Mouse (Mus musculus) hindbrain, postnatal 0 days (tissue): ENCODE results near the gene Khnyn. TPM values are rescaled to one million over a fixed set of nuclear protein-coding genes. Genes with fewer than 3 reads are reported as not detected.
A peak's percentile ranks its signal among the peaks of the same experiment; 100 is the strongest.

Experiments
- ATAC-seq: fragments of 200-750 bp; cut with Nextera tagmentation; 2 replicates; pipeline ENCODE4 v1.8.0; 2017; ENCODE audit warnings: mild to moderate bottlenecking, moderate TSS enrichment, moderate library complexity
- DNase-seq: peaks from one replicate; pipeline ENCODE4 v3.0.0-alpha.2; 2015; ENCODE audit warnings: low spot score
- H3K27ac ChIP-seq: fragments of 300-500 bp; sonication (generic); 2 replicates; pipeline ENCODE4 v1.5.1; 2014; ENCODE audit warnings: mild to moderate bottlenecking
- H3K27me3 ChIP-seq: fragments of 300-500 bp; sonication (generic); 2 replicates; pipeline ENCODE4 v1.6.1; 2014; ENCODE audit warnings: low read length, mixed read lengths; ENCODE audit not compliant: insufficient read depth
- H3K36me3 ChIP-seq: fragments of 300-500 bp; sonication (generic); 2 replicates; pipeline ENCODE4 v1.6.1; 2014; ENCODE audit warnings: low read length, mixed read lengths; ENCODE audit not compliant: insufficient read depth
- H3K4me1 ChIP-seq: fragments of 300-500 bp; sonication (generic); 2 replicates; pipeline ENCODE4 v1.6.1; 2014; ENCODE audit warnings: antibody characterized with exemption, low read length, mixed read lengths; ENCODE audit not compliant: insufficient read depth
- H3K4me2 ChIP-seq: fragments of 300-500 bp; sonication (generic); 2 replicates; pipeline ENCODE4 v1.6.1; 2014; ENCODE audit warnings: low read depth, mild to moderate bottlenecking, low read length, moderate library complexity, mixed read lengths
- H3K4me3 ChIP-seq: fragments of 300-500 bp; sonication (generic); 2 replicates; pipeline ENCODE4 v1.5.1; 2014; ENCODE audit warnings: low read length
- H3K9ac ChIP-seq: fragments of 300-500 bp; sonication (generic); replicated peaks from 2 replicates; pipeline ENCODE4 v1.6.1; 2014; ENCODE audit warnings: mild to moderate bottlenecking, low read length, moderate library complexity, mixed read lengths
- H3K9me3 ChIP-seq: fragments of 300-500 bp; sonication (generic); 2 replicates; pipeline ENCODE4 v1.6.1; 2016; ENCODE audit warnings: low read length, mixed read lengths
- CTCF ChIP-seq: IDR thresholded peaks from 2 replicates; pipeline ENCODE4 v1.5.1; 2016; ENCODE audit warnings: antibody characterized with exemption, control low read depth, low read depth
- WGBS: fragments of 180-500 bp; shearing (Covaris S2); extraction: QIAGEN DNeasy Blood & Tissue Kit; methylation state at CpG from one replicate; pipeline ENCODE4 v1.1.7; 2014; 5-methylcytosine and 5-hydroxymethylcytosine counted together
- polyA plus RNA-seq: library from polyadenylated mRNA; unstranded; fragments of >200 nt; fragmentation: Nextera tagmentation; extraction: Ambion mirVana; gene quantifications from 2 replicates; pipeline ENCODE4 v1.2.1, GENCODE M21; 2015
- total RNA-seq: library from RNA; depleted of rRNA; stranded (reverse); fragments of >200 nt; gene quantifications from 2 replicates; pipeline ENCODE4 v1.2.3, GENCODE M21; 2014

Gene Khnyn
- total and polyA plus RNA-seq, 2 experiments from 2014 or later = 7.1 to 17.9 TPM

DNA sequence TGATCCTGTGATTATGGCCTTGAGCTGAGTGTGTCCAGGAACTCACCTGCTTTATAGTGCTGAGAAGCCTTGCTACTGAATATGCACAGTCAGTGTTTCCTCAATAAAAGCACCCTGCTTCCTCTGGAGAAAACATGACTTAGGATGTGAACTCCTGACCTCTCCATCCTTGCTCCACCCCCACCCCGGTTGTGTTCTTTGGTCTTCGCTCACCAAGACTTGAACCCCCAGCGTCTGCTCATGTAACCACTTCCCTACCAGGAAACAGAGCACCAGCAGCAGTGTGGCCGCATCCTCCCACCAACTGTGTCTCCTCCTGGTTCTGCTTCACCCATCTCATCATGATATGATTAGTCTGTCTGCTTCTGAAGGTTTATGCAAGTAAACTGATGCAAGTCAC lies 28.7 kb downstream of the Khnyn start:
- DNase-seq = no peak
- no peaks in the 10 kb centered on the region for H3K4me1 ChIP-seq
- WGBS = 52% methylated on average over 4 of the region's 4 CpGs
- H3K27ac ChIP-seq = no peak overlapping the region
- TF ChIP-seq CTCF = no peak
- no peaks in the 10 kb centered on the region for H3K27me3 ChIP-seq
- no peak overlapping the region for H3K4me2 ChIP-seq
- H3K4me3 ChIP-seq = no peak overlapping the region
- no peaks in the 10 kb centered on the region for H3K36me3 ChIP-seq
- ATAC-seq = no peak
- no peak overlapping the region for H3K9ac ChIP-seq
- H3K9me3 ChIP-seq = no peaks in the 10 kb centered on the region

DNA sequence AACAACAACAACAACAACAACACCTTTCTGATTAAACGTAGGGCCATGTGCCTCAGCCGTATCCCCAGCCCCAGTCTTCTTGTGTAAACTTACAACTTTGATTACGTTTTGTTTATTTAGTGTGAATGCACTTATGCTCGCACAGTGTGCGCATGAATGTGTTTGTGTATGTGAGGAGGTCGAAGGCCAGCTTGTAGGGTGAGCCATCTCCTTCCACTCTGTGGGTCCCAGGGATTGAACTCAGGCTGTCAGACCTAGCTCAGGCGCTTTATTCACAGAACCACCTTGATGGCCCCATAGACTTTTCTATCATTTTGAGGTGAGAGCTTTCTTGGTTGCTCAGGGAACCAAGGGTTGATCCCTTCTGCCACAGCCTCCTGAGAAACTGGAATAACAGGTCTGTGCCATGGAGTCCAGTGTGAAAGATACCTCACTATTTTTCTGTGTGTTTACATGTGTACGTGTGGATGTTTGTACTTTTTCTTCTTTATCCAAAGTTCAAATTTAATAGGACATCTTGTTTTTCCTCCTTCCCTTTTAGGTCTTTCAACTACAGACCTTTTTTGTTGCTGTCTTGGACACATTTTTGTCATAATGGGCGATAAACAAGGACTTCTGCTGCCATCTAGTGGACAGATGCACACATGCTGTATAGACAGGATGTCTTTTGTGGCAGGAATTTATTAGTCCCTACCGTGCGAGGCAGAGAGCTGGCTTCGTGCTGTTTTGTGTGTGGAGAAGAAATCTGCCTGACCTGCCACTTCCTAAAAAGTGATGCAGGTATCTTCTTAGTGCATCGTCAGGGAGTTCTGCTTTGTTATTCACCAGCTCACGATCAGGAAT lies 33.7 kb downstream of the Khnyn start:
- Histone ChIP-seq H3K36me3 (no peaks in the 10 kb centered on the region), H3K9me3 (no peaks in the 10 kb centered on the region), H3K4me2 (peak overlapping the region; percentile 10; the same call in 1 of the 2 replicates), H3K9ac (peak overlapping the region; percentile 37; the same call in 1 of the 2 replicates), H3K4me1 (no peaks in the 10 kb centered on the region), H3K27ac (no peak overlapping the region), H3K27me3 (no peaks in the 10 kb centered on the region), H3K4me3 (no peak overlapping the region)
- TF ChIP-seq CTCF = peak; percentile 94
- ATAC-seq (peak; percentile 84), DNase-seq (peak; percentile 96)
- 39% methylated on average over 14 of the region's 14 CpGs for WGBS

DNA sequence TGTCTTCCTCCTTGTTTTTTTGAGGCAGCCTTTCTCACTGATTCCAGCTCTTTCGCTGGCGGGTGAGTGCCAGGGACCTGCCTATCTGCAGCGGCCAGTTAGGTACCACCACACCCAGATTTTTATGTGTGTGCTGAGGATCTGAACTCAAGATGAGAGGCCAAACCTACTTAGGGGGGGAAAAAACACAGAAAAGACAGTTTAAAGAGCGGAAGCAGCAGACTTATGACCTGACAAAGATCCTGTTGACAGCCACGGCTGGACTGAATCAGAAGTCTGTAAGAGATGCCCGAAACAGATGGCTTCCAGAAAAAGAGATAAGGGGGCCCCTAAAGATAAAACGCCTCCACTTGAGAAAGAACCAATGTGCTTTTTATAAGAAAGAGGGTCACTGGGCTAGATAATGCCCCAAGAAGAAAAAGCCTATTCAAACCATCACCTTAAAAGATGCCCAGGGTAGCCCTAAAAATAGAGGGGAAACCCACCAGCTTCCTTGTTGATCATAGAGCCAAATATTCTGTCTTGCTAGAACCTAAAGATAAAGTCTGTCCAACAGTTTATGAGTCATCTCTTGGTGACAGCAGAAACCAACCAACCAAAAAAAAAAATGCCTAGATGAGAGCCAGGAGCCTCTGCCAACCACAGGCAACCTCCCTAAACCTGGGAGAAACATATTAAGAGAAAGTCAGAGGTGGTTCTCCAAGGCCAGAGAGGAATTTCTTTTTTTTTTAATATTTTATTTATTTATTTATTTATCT lies 37.9 kb downstream of the Khnyn start:
- 86% methylated on average over 7 of the region's 7 CpGs for WGBS
- DNase-seq = no peak
- Histone ChIP-seq H3K27ac (no peak overlapping the region), H3K9me3 (no peaks in the 10 kb centered on the region), H3K9ac (no peak overlapping the region), H3K36me3 (no peaks in the 10 kb centered on the region), H3K27me3 (no peaks in the 10 kb centered on the region), H3K4me2 (no peak overlapping the region), H3K4me1 (no peaks in the 10 kb centered on the region), H3K4me3 (no peak overlapping the region)
- no peak for ATAC-seq
- no peak for TF ChIP-seq CTCF

DNA sequence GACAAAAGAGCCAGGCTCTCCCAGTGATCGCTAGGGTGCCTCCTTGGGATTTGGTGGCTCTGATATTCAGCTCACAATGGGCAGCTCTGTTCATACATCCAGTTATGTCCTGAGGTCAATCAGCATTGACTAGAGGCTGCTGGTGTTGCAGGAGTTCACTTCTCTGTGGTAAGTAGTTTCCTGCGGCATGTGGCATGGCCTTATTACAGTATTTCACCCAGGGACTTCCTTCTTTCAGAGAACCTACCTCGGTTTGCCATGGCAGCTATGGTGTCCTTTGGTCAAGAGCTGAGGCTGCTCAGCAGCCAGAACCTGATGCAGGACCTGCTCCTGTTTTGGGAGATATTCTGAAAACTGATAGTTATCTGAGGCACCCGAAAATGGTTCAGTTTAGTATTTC lies 42.1 kb downstream of the Khnyn start:
- no peak overlapping the region for H3K4me2 ChIP-seq
- DNase-seq (no peak), ATAC-seq (no peak)
- no peak overlapping the region for H3K9ac ChIP-seq
- no peak for TF ChIP-seq CTCF
- H3K36me3 ChIP-seq = no peaks in the 10 kb centered on the region
- no peak overlapping the region for H3K27ac ChIP-seq
- no peaks in the 10 kb centered on the region for H3K4me1 ChIP-seq
- H3K9me3 ChIP-seq = no peaks in the 10 kb centered on the region
- whole genome bisulfite sequencing = 86% methylated on average over 4 of the region's 4 CpGs
- no peaks in the 10 kb centered on the region for H3K27me3 ChIP-seq
- no peak overlapping the region for H3K4me3 ChIP-seq

DNA sequence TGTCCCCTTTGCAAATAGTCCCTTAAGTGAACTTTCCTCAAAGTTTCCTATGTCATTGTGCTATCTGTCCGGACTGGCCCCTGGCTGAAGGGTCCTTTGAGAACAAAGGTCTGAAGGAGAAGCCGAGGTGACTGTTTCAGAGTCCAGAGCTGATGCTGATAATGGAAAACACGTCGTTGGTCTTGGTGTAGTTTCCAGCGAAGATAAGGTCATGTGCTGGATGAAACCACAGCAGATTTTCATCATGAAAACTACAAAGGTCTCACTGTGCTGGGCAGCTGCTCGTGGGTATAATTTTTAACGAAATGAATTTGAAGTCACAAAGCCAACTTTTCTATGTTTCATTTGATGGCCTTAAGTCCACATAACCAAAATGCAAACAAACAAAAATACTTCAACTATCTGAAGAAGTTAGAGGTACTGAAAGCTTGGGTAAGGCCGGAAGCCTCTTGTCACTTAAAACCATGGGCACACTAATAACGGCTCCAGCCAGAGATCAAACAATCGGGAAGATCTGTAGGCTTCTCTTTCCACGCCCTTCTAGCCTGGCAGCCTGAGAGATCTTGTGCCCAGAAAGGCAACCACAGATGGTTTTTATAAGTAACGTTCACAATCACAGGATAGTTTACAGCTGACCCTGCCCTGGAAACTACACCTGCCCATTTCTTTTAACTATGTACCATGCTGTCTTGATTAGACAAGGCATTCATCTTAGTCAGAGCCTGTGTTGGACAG lies 44.7 kb downstream of the Khnyn start:
- H3K9ac ChIP-seq = no peak overlapping the region
- TF ChIP-seq CTCF = no peak
- no peak overlapping the region for H3K4me3 ChIP-seq
- H3K4me1 ChIP-seq = no peaks in the 10 kb centered on the region
- ATAC-seq (no peak), DNase-seq (no peak)
- no peaks in the 10 kb centered on the region for H3K36me3 ChIP-seq
- no peaks in the 10 kb centered on the region for H3K9me3 ChIP-seq
- H3K27me3 ChIP-seq = no peaks in the 10 kb centered on the region
- H3K27ac ChIP-seq = no peak overlapping the region
- no peak overlapping the region for H3K4me2 ChIP-seq
- WGBS = 81% methylated on average over 12 of the region's 12 CpGs

DNA sequence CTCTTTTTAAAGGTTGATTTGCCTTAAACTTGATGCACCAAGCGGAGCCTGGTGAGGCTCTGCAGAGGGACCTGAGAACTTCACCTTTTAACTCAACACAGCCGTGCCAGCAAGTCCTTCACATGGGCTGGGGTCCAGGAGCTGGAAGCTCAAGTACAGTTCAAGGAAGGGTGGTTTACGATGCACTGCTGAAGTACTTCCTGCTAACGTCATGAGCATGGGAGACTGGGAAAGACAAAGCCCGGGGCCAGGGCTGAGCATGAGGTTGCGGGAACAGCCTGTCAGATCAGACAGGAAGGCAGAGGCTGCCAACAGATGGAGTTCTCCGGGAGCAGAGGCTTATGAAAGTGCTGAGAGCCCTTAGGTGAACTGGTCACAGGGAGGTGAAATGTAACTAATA lies 48.8 kb downstream of the Khnyn start:
- DNase-seq (peak; percentile 48), ATAC-seq (peak; percentile 61)
- Histone ChIP-seq H3K27ac (no peak overlapping the region), H3K36me3 (no peaks in the 10 kb centered on the region), H3K9ac (no peak overlapping the region), H3K4me1 (no peaks in the 10 kb centered on the region), H3K9me3 (no peaks in the 10 kb centered on the region), H3K27me3 (no peaks in the 10 kb centered on the region), H3K4me2 (no peak overlapping the region), H3K4me3 (no peak overlapping the region)
- WGBS = 53% methylated on average over 7 of the region's 7 CpGs
- no peak for TF ChIP-seq CTCF
